Mouse (Mus musculus): Measurements from ENCODE around the gene Cdc14b. TPM values are rescaled to one million over a fixed set of nuclear protein-coding genes. Genes with fewer than 3 reads are reported as not detected.

Gene Cdc14b
- polyA plus RNA-seq, 1 experiment from 2014 or later = 7.7 TPM

Other genes starting within 250 kb of the Cdc14b start
- not detected in 2 replicates for gene Hsd17b3, start 186.1 kb downstream of the Cdc14b start, polyA plus RNA-seq (2014; fragmentation: Nextera tagmentation; extraction: Ambion mirVana)
- gene Slc35d2, start 145.9 kb downstream of the Cdc14b start, polyA plus RNA-seq (2014; fragmentation: Nextera tagmentation; extraction: Ambion mirVana) = 2.9 and 5.0 TPM in 2 replicates
- 25.6 and 25.7 TPM in 2 replicates for gene Zfp367, start 122.1 kb downstream of the Cdc14b start, polyA plus RNA-seq (2014; fragmentation: Nextera tagmentation; extraction: Ambion mirVana)
- gene Habp4, start 113.5 kb downstream of the Cdc14b start, polyA plus RNA-seq (2014; fragmentation: Nextera tagmentation; extraction: Ambion mirVana) = 23.1 and 23.4 TPM in 2 replicates
- 19.5 and 21.4 TPM in 2 replicates for gene Aaed1, start 37.4 kb upstream of the Cdc14b start, polyA plus RNA-seq (2014; fragmentation: Nextera tagmentation; extraction: Ambion mirVana)
- gene Ctsl, start 95.6 kb upstream of the Cdc14b start, polyA plus RNA-seq (2014; fragmentation: Nextera tagmentation; extraction: Ambion mirVana) = 142 and 147 TPM in 2 replicates
- 7.1 and 8.6 TPM in 2 replicates for gene Cdk20, start 157.0 kb upstream of the Cdc14b start, polyA plus RNA-seq (2014; fragmentation: Nextera tagmentation; extraction: Ambion mirVana)
- not detected in 2 replicates for gene Fam240b, start 222.5 kb upstream of the Cdc14b start, polyA plus RNA-seq (2014; fragmentation: Nextera tagmentation; extraction: Ambion mirVana)

Measured in midbrain, embryonic 11.5 days (tissue).